Mouse (Mus musculus): ENCODE data around the gene Fam71f1. TPM values are rescaled to one million over a fixed set of nuclear protein-coding genes. Genes with fewer than 3 reads are reported as not detected.

Gene Fam71f1
- polyA plus RNA-seq (2015; fragmentation: Nextera tagmentation; extraction: Ambion mirVana) = not detected in 2 replicates

- Histone ChIP-seq H3K27me3 (no peaks in the 10 kb centered on the region), H3K27ac (no peak within 1 kb of the TSS), H3K36me3 (no peaks in the 10 kb centered on the region), H3K9ac (no peak within 1 kb of the TSS), H3K4me1 (no peaks in the 10 kb centered on the region), H3K4me2 (no peak within 1 kb of the TSS), H3K9me3 (no peaks in the 10 kb centered on the region), H3K4me3 (no peak within 1 kb of the TSS)
- 74% methylated on average over 5 of the region's 5 CpGs for WGBS
- ATAC-seq (ENCODE audit: insufficient number of reproducible peaks, low FRiP score, low TSS enrichment, low read depth) = no peak
Observed at GRCm38 (mm10) chr6:29318879-29319278, at the start of gene Fam71f1. Fam71f1 (plus strand) TSS chr6:29319140.

DNA sequence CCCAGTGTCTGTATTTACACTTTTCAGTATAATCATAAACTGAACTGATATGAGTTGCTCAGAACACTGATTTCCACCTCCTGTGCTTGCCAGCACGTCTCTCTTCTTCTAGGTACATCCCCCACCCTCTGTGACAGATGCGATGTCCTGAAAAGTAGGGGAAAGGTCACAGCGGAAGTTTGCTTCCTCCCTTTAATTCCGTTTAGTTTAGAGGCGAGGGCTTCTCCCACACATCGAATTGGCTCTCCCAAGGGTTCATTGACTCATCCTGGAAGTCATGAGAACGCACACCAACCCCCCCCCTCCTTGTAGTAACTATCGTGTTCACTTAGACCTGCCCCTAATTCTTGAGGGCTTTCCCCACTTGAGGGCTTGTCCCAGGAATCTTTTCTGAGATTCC is 48.0 kb upstream of the Fam71f1 start:
- Histone ChIP-seq H3K4me1 (peaks cover 16% of the 10 kb centered on the region), H3K27me3 (no peaks in the 10 kb centered on the region), H3K36me3 (peaks cover 13% of the 10 kb centered on the region), H3K9me3 (no peaks in the 10 kb centered on the region), H3K9ac (no peak overlapping the region), H3K4me3 (no peak overlapping the region), H3K27ac (no peak overlapping the region), H3K4me2 (peak overlapping the region; percentile 10; the same call in 1 of the 2 replicates)
- ATAC-seq (ENCODE audit: insufficient number of reproducible peaks, low FRiP score, low TSS enrichment, low read depth) = no peak
- WGBS = 9% methylated on average over 8 of the region's 8 CpGs

GRCm38 (mm10) chr6:29272312-29273072 is 46.4 kb upstream of the Fam71f1 start, which contains the start of gene Hilpda:
Hilpda (plus strand) TSS chr6:29272488.
- Histone ChIP-seq H3K9ac (peak within 1 kb of the TSS; percentile 63), H3K27ac (peak within 1 kb of the TSS; percentile 83), H3K4me3 (peak within 1 kb of the TSS; percentile 67), H3K4me1 (peaks cover 16% of the 10 kb centered on the region), H3K4me2 (peak within 1 kb of the TSS; percentile 55), H3K27me3 (no peaks in the 10 kb centered on the region), H3K9me3 (no peaks in the 10 kb centered on the region), H3K36me3 (peaks cover 15% of the 10 kb centered on the region)
- under 1% methylated on average over 46 of the region's 46 CpGs for WGBS
- peak; percentile 97 for ATAC-seq (ENCODE audit: insufficient number of reproducible peaks, low FRiP score, low TSS enrichment, low read depth)

GRCm38 (mm10) chr6:29276746-29277145 is 42.2 kb upstream of the Fam71f1 start:
- Histone ChIP-seq H3K36me3 (peaks cover 15% of the 10 kb centered on the region), H3K9me3 (no peaks in the 10 kb centered on the region), H3K4me1 (peaks cover 16% of the 10 kb centered on the region), H3K9ac (no peak overlapping the region), H3K27ac (no peak overlapping the region), H3K4me2 (no peak overlapping the region), H3K27me3 (no peaks in the 10 kb centered on the region), H3K4me3 (no peak overlapping the region)
- WGBS = 93% methylated on average over 5 of the region's 5 CpGs
- no peak for ATAC-seq (ENCODE audit: insufficient number of reproducible peaks, low FRiP score, low TSS enrichment, low read depth)

DNA sequence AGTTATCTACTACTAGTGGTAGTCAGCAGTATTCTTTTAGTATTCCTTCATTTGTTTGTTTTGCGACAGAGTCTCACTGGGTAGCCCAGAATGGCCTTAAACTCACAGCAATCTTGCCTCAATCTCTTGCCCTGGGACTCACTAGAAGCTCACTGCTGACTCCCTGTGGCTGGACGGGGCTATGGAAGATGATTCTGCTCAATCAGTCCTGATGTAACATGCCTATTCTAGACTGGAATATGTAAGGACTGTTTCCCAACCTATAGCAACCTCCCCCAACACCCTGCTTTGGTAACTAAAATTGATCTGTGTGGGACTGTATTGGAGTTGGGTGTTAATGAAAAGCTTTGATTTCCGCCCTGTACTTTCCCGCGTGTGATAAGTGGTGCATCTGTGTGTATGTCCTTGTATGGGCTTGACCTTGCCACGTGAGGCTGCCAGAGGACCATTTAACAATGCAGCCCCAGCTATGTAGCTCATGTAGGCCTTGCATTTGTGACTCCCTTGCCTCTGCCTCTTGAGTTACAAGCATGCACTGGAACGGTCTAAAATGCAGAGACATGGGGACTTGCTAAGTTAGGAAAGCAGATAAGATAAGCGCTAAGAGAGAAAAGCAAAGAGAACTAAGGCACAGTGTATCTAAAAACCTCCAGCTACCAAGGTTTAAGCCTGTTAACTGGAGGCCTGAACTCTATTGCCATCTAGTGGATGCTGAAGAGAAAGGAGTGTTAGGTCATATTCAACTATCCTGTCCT is 40.2 kb upstream of the Fam71f1 start:
- H3K4me3 ChIP-seq = no peak overlapping the region
- 25% methylated on average over 8 of the region's 8 CpGs for WGBS

GRCm38 (mm10) chr6:29279293-29279692 is 39.6 kb upstream of the Fam71f1 start, which contains the start of gene Fam71f2:
Fam71f2 (plus strand) TSS chr6:29279593.
- WGBS = 75% methylated on average over 8 of the region's 8 CpGs
- Histone ChIP-seq H3K4me1 (0 out of 2 replicates have a peak, but pooled peaks cover 4% of the 10 kb centered on the region), H3K9me3 (no peaks in the 10 kb centered on the region), H3K4me3 (no peak within 1 kb of the TSS), H3K27ac (no peak within 1 kb of the TSS), H3K27me3 (no peaks in the 10 kb centered on the region), H3K36me3 (peaks cover 15% of the 10 kb centered on the region), H3K9ac (no peak within 1 kb of the TSS), H3K4me2 (no peak within 1 kb of the TSS)
- no peak for ATAC-seq (ENCODE audit: insufficient number of reproducible peaks, low FRiP score, low TSS enrichment, low read depth)

More for the DNA sequence above, 40.2 kb upstream of the Fam71f1 start:
- H3K4me2 ChIP-seq = no peak overlapping the region
- H3K27me3 ChIP-seq = no peaks in the 10 kb centered on the region
- H3K36me3 ChIP-seq = peaks cover 15% of the 10 kb centered on the region
- peaks cover 9% of the 10 kb centered on the region for H3K4me1 ChIP-seq
- no peak overlapping the region for H3K9ac ChIP-seq
- H3K27ac ChIP-seq = no peak overlapping the region
- no peak for ATAC-seq (ENCODE audit: insufficient number of reproducible peaks, low FRiP score, low TSS enrichment, low read depth)
- H3K9me3 ChIP-seq = no peaks in the 10 kb centered on the region

DNA sequence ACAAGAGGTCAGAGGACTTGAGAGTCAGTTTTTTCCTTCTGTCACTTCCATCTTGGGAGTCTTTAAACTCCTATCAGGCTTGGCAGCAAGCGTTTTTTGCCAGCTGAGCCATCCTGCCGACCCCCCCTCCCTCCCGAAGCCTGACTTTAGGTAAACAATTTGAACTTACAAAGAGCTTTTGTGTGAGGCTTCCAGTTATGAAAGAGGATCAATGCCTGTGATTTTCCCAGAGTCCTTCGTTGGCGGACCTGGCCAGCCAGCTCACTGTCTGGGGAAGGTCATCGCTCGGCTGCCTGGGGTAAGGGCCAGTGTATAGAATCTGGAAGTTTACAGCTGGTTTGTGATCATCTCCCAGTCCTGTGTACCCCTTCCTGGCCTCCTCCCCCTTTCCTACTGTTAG is 38.3 kb upstream of the Fam71f1 start:
- Histone ChIP-seq H3K4me1 (no peaks in the 10 kb centered on the region), H3K36me3 (peaks cover 3% of the 10 kb centered on the region; the same call in 1 of the 2 replicates), H3K9me3 (no peaks in the 10 kb centered on the region), H3K4me3 (no peak overlapping the region), H3K9ac (no peak overlapping the region), H3K27me3 (no peaks in the 10 kb centered on the region), H3K4me2 (no peak overlapping the region), H3K27ac (no peak overlapping the region)
- no peak for ATAC-seq (ENCODE audit: insufficient number of reproducible peaks, low FRiP score, low TSS enrichment, low read depth)
- WGBS = 65% methylated on average over 7 of the region's 7 CpGs

DNA sequence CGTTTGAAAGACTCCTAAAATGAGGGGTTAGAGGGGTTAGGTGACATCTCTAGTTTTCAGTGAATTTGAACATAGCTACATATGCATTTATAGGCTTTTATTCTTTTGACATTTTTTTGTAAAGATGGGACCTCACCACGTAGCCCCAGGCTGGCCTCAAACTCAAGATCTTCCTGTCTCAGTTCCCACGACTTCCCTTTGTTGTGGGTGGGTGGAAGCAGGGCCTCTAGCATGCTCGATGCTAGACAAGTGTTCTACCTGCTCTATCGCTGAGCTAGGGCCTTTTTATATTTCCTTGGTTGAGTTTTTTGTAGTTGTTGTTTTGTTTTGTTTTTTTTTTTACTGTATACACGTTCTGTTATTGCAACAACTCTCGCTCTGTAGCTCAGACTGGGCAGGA is 32.1 kb upstream of the Fam71f1 start:
- no peak for ATAC-seq (ENCODE audit: insufficient number of reproducible peaks, low FRiP score, low TSS enrichment, low read depth)
- 71% methylated on average over 7 of the region's 7 CpGs for WGBS
- no peak overlapping the region for H3K27ac ChIP-seq

GRCm38 (mm10) chr6:29287481-29287880 is 31.5 kb upstream of the Fam71f1 start:
- no peaks in the 10 kb centered on the region for H3K27me3 ChIP-seq
- no peaks in the 10 kb centered on the region for H3K9me3 ChIP-seq
- no peak overlapping the region for H3K4me2 ChIP-seq
- no peaks in the 10 kb centered on the region for H3K36me3 ChIP-seq
- 47% methylated on average over 6 of the region's 6 CpGs for WGBS
- no peak overlapping the region for H3K4me3 ChIP-seq
- H3K27ac ChIP-seq = no peak overlapping the region
- ATAC-seq (ENCODE audit: insufficient number of reproducible peaks, low FRiP score, low TSS enrichment, low read depth) = no peak
- no peak overlapping the region for H3K9ac ChIP-seq
- H3K4me1 ChIP-seq = no peaks in the 10 kb centered on the region

More for the DNA sequence above, 32.1 kb upstream of the Fam71f1 start:
- Histone ChIP-seq H3K4me3 (no peak overlapping the region), H3K9ac (no peak overlapping the region), H3K27me3 (no peaks in the 10 kb centered on the region), H3K9me3 (no peaks in the 10 kb centered on the region), H3K4me1 (no peaks in the 10 kb centered on the region), H3K36me3 (no peaks in the 10 kb centered on the region), H3K4me2 (no peak overlapping the region)

- Histone ChIP-seq H3K27me3 (no peaks in the 10 kb centered on the region), H3K36me3 (no peaks in the 10 kb centered on the region), H3K27ac (no peak overlapping the region), H3K9me3 (no peaks in the 10 kb centered on the region), H3K4me2 (no peak overlapping the region), H3K4me3 (no peak overlapping the region), H3K9ac (no peak overlapping the region), H3K4me1 (no peaks in the 10 kb centered on the region)
- no peak for ATAC-seq (ENCODE audit: insufficient number of reproducible peaks, low FRiP score, low TSS enrichment, low read depth)
- 70% methylated on average over 5 of the region's 5 CpGs for WGBS
Observed at GRCm38 (mm10) chr6:29287944-29288343, 31.0 kb upstream of the Fam71f1 start.

DNA sequence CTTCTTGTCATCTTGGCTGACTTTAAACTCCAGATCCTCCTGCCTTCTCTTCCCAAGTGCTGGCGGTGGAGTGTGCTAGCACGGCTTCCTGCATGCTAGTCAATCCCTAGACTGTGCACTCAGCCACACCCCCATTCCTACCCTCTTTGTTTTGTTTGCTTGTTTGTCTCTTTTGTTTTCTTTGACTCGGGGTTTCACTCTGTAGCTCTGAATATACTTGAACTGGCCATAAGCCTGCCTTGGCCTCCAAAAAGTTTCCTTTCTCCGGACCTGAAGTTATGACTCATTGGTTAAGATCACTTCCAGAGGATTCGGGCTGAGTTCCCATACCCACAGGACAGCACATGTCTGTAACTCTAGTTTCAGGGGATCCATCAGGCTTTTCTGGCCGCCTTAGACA is 30.3 kb upstream of the Fam71f1 start:
- no peak overlapping the region for H3K4me2 ChIP-seq
- H3K27ac ChIP-seq = no peak overlapping the region
- H3K27me3 ChIP-seq = no peaks in the 10 kb centered on the region
- no peak overlapping the region for H3K4me3 ChIP-seq
- no peaks in the 10 kb centered on the region for H3K9me3 ChIP-seq
- H3K36me3 ChIP-seq = no peaks in the 10 kb centered on the region
- H3K4me1 ChIP-seq = no peaks in the 10 kb centered on the region
- H3K9ac ChIP-seq = no peak overlapping the region
- ATAC-seq (ENCODE audit: insufficient number of reproducible peaks, low FRiP score, low TSS enrichment, low read depth) = no peak
- WGBS = 68% methylated on average over 6 of the region's 6 CpGs

- Histone ChIP-seq H3K9ac (no peak overlapping the region), H3K4me3 (no peak overlapping the region), H3K27me3 (no peaks in the 10 kb centered on the region), H3K4me2 (no peak overlapping the region), H3K4me1 (no peaks in the 10 kb centered on the region), H3K9me3 (no peaks in the 10 kb centered on the region), H3K27ac (no peak overlapping the region), H3K36me3 (no peaks in the 10 kb centered on the region)
- 53% methylated on average over 2 of the region's 2 CpGs for WGBS
- no peak for ATAC-seq (ENCODE audit: insufficient number of reproducible peaks, low FRiP score, low TSS enrichment, low read depth)
Observed at GRCm38 (mm10) chr6:29299112-29299511, 19.8 kb upstream of the Fam71f1 start.
